Mouse (Mus musculus): ENCODE results near the gene Raf1.

The Raf1 gene

DNA sequence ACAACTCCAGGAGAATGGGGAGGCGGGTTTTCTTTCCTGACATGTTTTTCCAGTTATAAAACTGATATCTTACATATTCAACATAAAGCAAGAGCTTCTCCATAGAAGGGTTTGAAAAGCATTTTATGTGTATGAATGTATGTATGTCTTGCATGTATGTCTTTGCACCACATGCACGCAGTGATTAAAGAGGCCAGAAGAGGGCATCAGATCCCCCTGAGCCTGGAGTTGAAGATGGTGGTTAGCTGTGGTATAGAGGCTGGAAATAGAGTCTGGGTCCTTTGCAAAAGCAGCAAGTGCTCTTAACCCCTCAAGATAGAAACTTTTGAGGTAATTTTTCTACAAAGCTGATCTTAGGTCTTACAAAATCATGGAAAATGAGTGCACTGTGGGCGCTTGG is 67.3 kb downstream of the Raf1 start:
- DNase-seq, result no peak

DNA sequence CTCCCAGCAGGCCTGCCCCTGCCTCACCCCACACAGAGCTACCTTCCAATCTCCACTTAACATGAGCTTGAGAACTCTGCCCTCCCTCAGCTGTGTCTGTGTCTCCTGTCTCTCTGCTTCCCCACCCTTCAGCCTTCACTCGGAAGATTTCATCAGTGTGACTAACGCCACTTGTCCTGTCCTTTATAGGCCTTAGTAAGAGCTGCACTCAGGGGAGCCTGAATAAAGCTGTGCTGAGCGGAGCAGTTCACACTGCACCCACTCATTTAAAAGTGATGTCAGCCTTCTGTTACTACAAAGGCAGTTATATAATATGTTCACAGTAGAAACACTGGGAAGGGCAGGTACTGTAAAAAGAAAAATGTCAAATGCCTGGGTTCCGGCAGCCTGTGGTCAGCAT is 69.0 kb downstream of the Raf1 start:
- no peak for DNase-seq

GRCm38 (mm10) chr6:115606461-115606860 is 70.0 kb downstream of the Raf1 start:
- DNase-seq, result no peak

- DNase-seq, result peak; percentile 81
Observed at GRCm38 (mm10) chr6:115601715-115602523, 74.5 kb downstream of the Raf1 start, which contains the start of gene Mkrn2. Gene Mkrn2, plus strand, starts transcription at chr6:115601902.

GRCm38 (mm10) chr6:115601322-115601714 is 75.1 kb downstream of the Raf1 start:
- no peak for DNase-seq

GRCm38 (mm10) chr6:115595667-115596066 is 80.8 kb downstream of the Raf1 start:
- no peak for DNase-seq

DNA sequence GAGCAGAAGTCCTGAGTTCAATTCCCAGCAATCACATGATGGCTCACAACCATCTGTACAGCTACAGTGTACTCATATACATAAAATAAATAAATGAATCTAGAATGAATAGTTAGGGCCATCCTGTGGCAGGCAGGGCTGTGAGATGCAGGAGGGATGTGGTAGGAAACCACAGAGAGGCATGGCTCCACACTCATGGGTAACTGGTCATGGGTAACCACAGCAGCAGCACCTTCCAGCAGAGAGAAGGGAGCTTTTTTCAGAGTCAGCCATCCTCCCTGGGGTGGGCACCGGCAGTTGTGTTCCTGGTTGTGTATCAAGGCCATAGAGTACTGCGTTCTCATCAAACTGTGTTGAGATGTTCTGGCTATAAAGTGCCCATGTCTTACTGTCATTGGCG is 82.0 kb downstream of the Raf1 start:
- DNase-seq, result no peak

- DNase-seq, result no peak
Observed at GRCm38 (mm10) chr6:115593252-115593651, 83.2 kb downstream of the Raf1 start.

- DNase-seq, result no peak
Observed at GRCm38 (mm10) chr6:115592458-115592857, 84.0 kb downstream of the Raf1 start, which contains the start of gene Mkrn2os. Gene Mkrn2os, minus strand, starts transcription at chr6:115592576.

- no peak for DNase-seq
Observed at GRCm38 (mm10) chr6:115591692-115592359, 84.6 kb downstream of the Raf1 start.

DNA sequence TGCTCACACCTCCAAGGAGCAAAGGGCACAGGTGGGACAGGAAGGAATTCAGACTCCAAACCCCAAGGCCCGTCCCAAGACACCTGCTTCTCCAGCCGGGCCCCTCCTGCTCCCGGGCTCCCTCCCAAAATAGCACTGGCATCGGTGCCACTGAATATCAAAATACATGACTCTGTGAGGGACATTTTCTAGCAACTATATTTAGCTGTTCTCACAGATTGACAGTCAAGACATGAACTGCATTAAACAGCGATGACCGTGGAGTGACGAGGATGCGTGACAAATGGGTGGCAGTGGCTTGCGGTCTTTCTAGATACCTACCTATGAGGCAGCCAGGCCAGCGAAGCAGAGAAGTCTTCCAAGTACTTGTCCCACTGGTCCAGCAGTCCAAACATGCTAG is 90.1 kb downstream of the Raf1 start:
- no peak for DNase-seq

- no peak for DNase-seq
Observed at GRCm38 (mm10) chr6:115584176-115584575, 92.3 kb downstream of the Raf1 start.

DNA sequence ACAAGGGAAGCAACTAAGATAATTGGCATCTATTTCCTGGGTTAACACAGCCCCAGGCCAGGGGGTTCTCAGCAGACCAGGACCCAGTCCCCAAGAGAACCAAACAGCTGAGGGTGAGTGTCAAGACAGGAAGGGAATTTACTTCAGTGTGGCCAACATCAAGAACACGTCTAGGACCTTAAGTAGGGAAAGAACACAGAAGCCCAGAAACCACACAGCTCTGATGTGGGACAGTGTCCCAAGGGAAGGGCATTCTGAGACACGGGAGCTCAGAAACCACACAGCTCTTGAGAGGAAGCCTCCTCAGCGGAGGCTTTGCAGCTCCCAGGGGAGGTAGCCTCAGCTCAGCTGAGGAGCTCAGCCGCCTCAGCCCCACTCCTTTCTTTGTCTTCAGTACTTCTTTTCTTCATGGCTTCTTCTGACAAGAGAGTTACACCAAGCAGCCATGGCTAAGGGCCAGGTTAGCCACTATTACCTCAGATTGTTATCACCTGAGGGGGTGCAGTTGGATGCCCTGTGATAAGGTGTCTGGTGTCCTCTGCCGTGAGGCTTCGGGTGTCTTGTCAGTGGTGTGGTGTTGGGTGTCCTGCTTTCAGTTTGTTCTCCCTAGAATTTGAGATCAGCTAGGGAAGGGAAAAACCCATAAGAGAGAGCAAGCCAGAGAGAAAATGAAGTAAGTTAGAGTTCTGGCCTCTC is 92.9 kb downstream of the Raf1 start:
- DNase-seq, result no peak

DNA sequence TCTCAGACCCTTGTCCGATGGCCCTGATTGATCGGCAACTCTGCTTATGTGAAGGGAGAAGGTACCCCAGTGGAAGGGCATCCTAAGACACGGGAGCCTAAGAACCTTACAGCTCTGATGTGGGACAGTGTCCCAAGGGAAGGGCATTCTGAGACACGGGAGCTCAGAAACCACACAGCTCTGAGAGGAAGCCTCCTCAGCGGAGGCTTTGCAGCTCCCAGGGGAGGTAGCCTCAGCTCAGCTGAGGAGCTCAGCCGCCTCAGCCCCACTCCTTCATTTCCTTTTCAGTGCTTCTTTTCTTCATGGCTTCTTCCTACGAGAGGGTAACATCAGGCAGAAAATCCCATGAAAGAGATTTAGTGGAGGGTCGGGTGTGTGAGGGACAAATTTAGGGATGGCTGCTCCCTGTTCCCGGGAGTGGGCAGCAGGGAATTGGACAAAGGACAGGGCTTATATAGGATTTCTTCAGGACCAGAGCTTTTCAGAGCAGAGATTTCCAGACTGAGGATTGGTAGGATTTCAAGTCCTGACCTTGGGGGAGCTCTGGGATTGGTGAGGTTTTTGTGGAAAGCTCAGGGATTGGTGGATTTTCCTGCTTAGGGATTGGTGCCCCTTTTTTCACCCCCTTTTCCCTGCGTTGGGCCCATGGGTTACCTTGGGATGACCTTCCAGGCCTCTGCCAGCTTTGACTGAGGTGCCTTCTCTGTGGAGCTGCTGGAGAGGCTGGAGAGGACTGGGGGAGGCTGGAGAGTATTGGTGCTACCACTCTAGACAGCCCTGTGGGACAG is 93.9 kb downstream of the Raf1 start:
- no peak for DNase-seq

DNA sequence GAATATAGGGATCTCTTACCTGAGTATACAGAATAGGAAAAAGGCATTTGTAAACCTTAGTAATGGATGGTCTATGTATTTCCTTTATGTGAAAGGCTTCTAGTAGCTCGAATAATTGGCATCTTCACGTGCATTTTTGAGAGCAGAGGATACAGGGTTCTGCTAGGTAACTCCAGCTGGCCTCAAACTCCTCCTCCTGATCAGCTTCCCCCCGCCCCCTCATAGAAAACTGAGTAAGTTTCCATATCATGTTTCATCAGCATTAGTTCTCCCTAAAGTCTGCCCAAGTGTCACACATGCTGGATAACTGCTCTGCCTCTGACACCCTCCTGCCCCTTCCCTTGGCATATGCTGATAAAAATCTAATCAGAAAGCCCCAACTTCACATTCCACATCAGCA is 95.6 kb downstream of the Raf1 start:
- no peak for DNase-seq

DNA sequence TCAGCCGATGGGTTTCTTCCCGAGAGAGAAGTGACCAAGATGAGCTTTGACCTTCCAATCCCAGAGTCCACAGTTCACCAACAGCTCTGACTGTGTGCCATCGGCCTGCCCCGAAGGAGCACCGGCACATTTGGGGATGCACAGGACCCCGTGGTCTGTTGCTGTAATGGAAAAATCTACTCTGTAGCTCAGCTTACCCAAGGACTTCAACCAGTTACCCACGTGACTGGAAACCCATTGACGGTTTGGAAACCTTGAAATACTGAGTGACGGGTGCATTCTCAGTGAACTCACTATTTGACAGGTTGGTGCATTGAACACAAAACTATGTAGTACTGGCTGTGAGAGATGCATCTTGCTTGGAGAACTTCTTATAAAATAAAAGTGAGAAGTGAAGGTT is 98.5 kb downstream of the Raf1 start:
- no peak for DNase-seq

DNA sequence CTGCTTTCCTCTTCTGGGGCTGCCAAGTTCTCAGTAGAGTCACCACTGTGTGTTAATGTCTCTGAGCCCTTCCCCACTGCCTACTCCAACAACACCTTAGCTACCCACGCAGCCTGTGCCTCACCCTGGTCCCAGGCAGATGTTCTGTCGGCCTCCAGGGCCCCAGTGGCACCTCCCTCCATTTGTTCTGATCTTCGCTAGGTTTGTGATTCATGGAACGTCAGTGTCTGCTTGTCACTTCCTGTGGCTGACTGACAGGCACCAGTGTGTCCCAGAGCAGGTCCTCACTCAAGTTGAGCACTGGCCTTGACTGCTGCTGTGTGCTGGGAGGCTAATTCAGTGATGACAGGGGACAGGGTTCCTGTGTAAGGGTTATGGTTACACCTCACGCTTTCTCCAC is 99.0 kb downstream of the Raf1 start:
- DNase-seq, result no peak

DNA sequence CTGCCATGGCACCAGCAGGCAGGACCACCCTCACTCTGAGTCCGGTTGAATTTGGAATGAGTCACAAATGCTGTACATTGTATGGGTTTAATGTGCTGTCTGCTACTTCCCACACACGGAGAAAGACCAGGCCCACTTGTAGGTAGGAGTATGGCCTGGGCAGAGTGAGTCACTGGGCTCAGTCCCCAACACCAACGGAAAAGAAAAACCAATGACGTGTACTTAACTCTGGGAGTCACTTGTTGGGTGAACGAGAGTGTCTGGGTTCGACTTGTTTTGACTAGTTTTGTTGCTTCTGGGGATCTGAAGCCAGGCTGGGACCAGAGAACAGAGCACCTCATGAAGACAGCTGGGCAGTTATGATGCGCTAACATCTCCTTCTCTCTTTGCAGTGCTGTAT is 102.3 kb downstream of the Raf1 start:
- no peak for DNase-seq
